In genomic region chr19:24007638-24008360, GRCm38 (mm10) we compare ENCODE assay signal across 8 mouse cellular contexts. TPM values are rescaled to one million over a fixed set of nuclear protein-coding genes. Genes with fewer than 3 reads are reported as not detected.
A peak's percentile ranks its signal among the peaks of the same experiment; 100 is the strongest.
DNase-seq lines count a peak whose midpoint lies in the region; ATAC-seq and TF ChIP-seq lines count a peak whose summit lies in the region.
"Had no signal": no experiment of that assay in that cellular context is flagged by ENCODE, and none has a peak within 500 bp of the region (broad histone marks: within the 10 kb centered on the region; RNA-seq: fewer than 3 reads in every experiment).

No protein-coding gene starts in this region.

- H3K27me3 ChIP-seq in heart, embryonic 16.5 days (ENCODE audit: control insufficient read depth, insufficient read depth, low read length) = no peaks in the 10 kb centered on the region

- 28% methylated on average over 4 of the region's 4 CpGs for WGBS in heart, embryonic 16.5 days

- H3K4me1 ChIP-seq in heart, embryonic 16.5 days (ENCODE audit: control insufficient read depth, insufficient read depth, low read length) = peaks cover 18% of the 10 kb centered on the region

- peak overlapping the region; percentile 44 for H3K4me2 ChIP-seq in heart, embryonic 16.5 days (ENCODE audit: low read depth, low read length)

- no peak overlapping the region for H3K4me3 ChIP-seq in left cerebral cortex, adult 2 months
- no peak overlapping the region for H3K4me3 ChIP-seq in heart, embryonic 16.5 days (ENCODE audit: low read length)

- intact Hi-C loops in left cerebral cortex, postnatal 4 days (cut with DNase I) = no loop called here
- intact Hi-C loops in left cerebral cortex, adult 2 months (cut with DNase I) = no loop called here

- peak; percentile 91 for ATAC-seq in heart, embryonic 16.5 days (replicated peaks; ENCODE audit: extremely low read depth, insufficient read depth, low FRiP score)
- ATAC-seq in megakaryocyte progenitor cell, adult 5-6 weeks (replicated peaks; ENCODE audit: poor library complexity) = no peak

- H3K27ac ChIP-seq in left cerebral cortex, adult 2 months = no peak overlapping the region
- peak overlapping the region; percentile 91 for H3K27ac ChIP-seq in heart, embryonic 16.5 days (ENCODE audit: low read length)
- H3K27ac ChIP-seq: liver, embryonic 14.5 days had no signal

- peaks cover 2% of the 10 kb centered on the region; the same call in 1 of the 2 replicates for H3K36me3 ChIP-seq in heart, embryonic 16.5 days (ENCODE audit: control insufficient read depth, insufficient read depth)

- DNase-seq in left cerebral cortex, postnatal 4 days = peak; percentile 8
- DNase-seq in left cerebral cortex, adult 2 months (ENCODE audit: extremely low spot score in 1 of 2, low spot score in 2 of 2) = no peak
- peak; percentile 32 for DNase-seq in gastrocnemius, postnatal 25 days
- DNase-seq in lung, postnatal 4 days = peak; percentile 46 to 64
- DNase-seq in spleen, adult 18-20 months = no peak

- no peak for TF ChIP-seq CTCF in left cerebral cortex, adult 2 months (IDR thresholded peaks at IDR 0.05)

- 0 out of 2 replicates have a peak overlapping the region, but pooled peaks have one; percentile 0 for H3K9ac ChIP-seq in heart, embryonic 16.5 days (ENCODE audit: low read length)
- H3K9ac ChIP-seq: liver, embryonic 14.5 days had no signal

- peaks cover 4% of the 10 kb centered on the region; the same call in 1 of the 2 replicates for H3K9me3 ChIP-seq in heart, embryonic 16.5 days (replicated peaks; ENCODE audit: control insufficient read depth, low read length)

RNA-seq across cellular contexts. Expression of gene Fam189a2, which starts 23.0 kb away (rescaled TPM):
- 10 to 100 TPM; 13.2 to 13.5 TPM for total RNA-seq in left cerebral cortex, postnatal 4 days (2021)
- total RNA-seq in left cerebral cortex, adult 2 months (2021) = 10 to 100 TPM in 1 of 2 experiments, 1 to 10 TPM in 1; 9.7 to 10.4 TPM
- 10 to 100 TPM; 22.5 to 31.0 TPM for total RNA-seq in gastrocnemius, postnatal 25 days (2021)
- polyA plus RNA-seq in heart, embryonic 16.5 days (2015; fragmentation: Nextera tagmentation; extraction: Ambion mirVana) = 5.6 and 6.0 TPM in 2 replicates
- total RNA-seq in megakaryocyte progenitor cell, adult 5-6 weeks (2015) = not detected in 2 replicates
- total RNA-seq in megakaryocyte progenitor cell, adult 5-6 weeks (2017) = not detected in 2 replicates

Comparison
In these comparisons a context has a peak if more than half of its experiments do, and no peak if none do; other contexts are left out.
1. DNase-seq: peak in left cerebral cortex, postnatal 4 days (single experiment), gastrocnemius, postnatal 25 days (single experiment) and lung, postnatal 4 days (2 of 2); none in left cerebral cortex, adult 2 months (0 of 2) and spleen, adult 18-20 months (0 of 2).
2. RNA of gene Fam189a2, which starts 23.0 kb away (total RNA-seq): 22.5 to 31.0 TPM in gastrocnemius, postnatal 25 days, 13.2 to 13.5 TPM in left cerebral cortex, postnatal 4 days and 9.7 to 10.4 TPM in left cerebral cortex, adult 2 months; not detected in megakaryocyte progenitor cell, adult 5-6 weeks; every median in the first group is over 10 times any median in the second.